Mouse (Mus musculus): ENCODE measurements around the gene Pde6h. TPM values are rescaled to one million over a fixed set of nuclear protein-coding genes. Genes with fewer than 3 reads are reported as not detected.
A peak's percentile ranks its signal among the peaks of the same experiment; 100 is the strongest.
"Not testable (repeated sequence)": the region's sequence is repeated elsewhere in the genome, so short reads cannot be mapped to it uniquely, and the experiment has no call there.

Pde6h gene
- total RNA-seq (2021), result 1 to 10 TPM; 1.6 to 3.0 TPM
- long read RNA-seq, experiment 1, result 0 reads
- long read RNA-seq, experiment 2, result 0 reads

GRCm38 (mm10) chr6:136923532-136923931, at the start of gene Pde6h:
Gene Pde6h, plus strand, starts transcription at chr6:136923832.
- no peak within 1 kb of the TSS for H3K4me3 ChIP-seq
- DNase-seq (ENCODE audit: extremely low spot score in 1 of 2, low spot score in 2 of 2), result no peak
- no peak within 1 kb of the TSS for H3K27ac ChIP-seq
- TF ChIP-seq CTCF (IDR thresholded peaks at IDR 0.05), result no peak
- intact Hi-C loops (cut with DNase I), result loop anchor here (5.0 kb wide), 1 partner anchor 44 kb away; no protein-coding TSS in a partner anchor

DNA sequence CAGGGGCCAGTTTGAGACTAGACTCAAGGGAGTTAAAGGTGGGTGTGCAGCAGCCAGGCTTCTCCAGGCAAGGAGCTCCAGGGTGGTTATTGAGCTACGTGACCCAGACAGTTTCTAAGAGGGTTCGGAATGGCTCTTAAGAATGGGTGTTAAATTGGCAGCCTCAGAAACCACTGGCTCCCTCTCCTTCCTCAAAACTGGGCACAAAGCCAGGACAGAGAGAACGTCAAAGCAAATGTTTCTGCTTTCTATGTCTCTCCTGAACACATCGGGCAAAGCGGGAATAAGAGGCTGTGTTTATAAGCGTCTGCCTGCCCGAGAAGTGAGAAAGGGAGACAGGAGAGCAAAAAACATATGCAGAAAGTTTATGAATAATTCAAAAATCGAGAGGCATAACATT, 49.0 kb upstream of the Pde6h start:
- peak in 1 of 2 experiments; percentile 26 for DNase-seq (ENCODE audit: extremely low spot score in 1 of 2, low spot score in 2 of 2)
- Histone ChIP-seq H3K4me3 (0 out of 2 replicates have a peak overlapping the region, but pooled peaks have one; percentile 3), H3K27ac (no peak overlapping the region)
- intact Hi-C loops (cut with DNase I), result no loop called here
- TF ChIP-seq CTCF (IDR thresholded peaks at IDR 0.05), result no peak

DNA sequence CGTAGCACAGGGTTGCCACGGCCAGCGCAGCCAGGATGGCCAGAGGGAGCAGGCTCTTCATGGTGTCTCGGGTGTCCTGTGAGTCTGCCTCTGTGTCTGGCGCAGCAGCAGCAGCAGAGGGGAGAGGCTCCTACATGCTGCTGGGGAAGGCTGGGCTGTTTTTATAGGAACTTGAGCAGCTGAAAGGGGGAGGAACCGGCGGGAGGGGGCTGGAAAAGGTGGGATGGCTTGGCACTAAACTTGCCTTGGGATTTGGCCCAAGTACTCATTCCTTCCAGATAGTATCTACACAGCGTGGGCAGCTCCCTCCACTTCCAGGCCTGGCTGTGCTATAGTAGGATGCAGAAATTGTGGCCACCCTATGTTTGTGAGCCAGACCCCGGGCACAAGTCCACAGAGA, 48.0 kb upstream of the Pde6h start, which contains the start of gene Mgp:
Gene Mgp, minus strand, starts transcription at position 154 of the 400 bp plus-strand sequence.
- no peak for TF ChIP-seq CTCF (IDR thresholded peaks at IDR 0.05)
- 0 out of 2 replicates have a peak within 1 kb of the TSS, but pooled peaks have one; percentile 3 for H3K4me3 ChIP-seq
- DNase-seq (ENCODE audit: extremely low spot score in 1 of 2, low spot score in 2 of 2), result peak; percentile 24 to 68
- peak within 1 kb of the TSS; percentile 40; the same call in 1 of the 2 replicates for H3K27ac ChIP-seq
- intact Hi-C loops (cut with DNase I), result loop anchor here (5.0 kb wide), 1 partner anchor 37 kb away; no protein-coding TSS in a partner anchor

DNA sequence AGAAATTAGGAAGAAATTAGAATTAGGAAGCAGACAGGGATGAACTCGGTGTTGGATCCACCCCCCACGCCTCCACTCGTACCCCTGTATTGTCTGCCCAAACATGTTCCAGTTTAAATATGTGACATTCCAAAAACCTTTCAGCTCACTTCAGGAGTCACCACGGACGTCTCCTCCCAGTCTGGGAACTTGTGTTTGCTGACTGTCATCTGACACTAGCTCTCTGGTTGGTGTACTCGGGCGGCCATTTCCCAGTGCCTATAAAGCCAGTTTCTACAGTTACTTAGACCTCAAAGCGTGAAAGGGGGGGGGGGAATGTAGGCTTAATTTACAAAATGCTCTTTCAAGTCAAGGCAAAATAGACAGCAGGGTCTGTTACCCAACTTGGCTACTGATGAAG, 42.0 kb upstream of the Pde6h start:
- no peak for DNase-seq (ENCODE audit: extremely low spot score in 1 of 2, low spot score in 2 of 2)
- no peak for TF ChIP-seq CTCF (IDR thresholded peaks at IDR 0.05)
- Histone ChIP-seq H3K4me3 (no peak overlapping the region), H3K27ac (no peak overlapping the region)
- intact Hi-C loops (cut with DNase I), result no loop called here

- no peak for DNase-seq (ENCODE audit: extremely low spot score in 1 of 2, low spot score in 2 of 2)
- H3K4me3 ChIP-seq, result no peak overlapping the region
- TF ChIP-seq CTCF (IDR thresholded peaks at IDR 0.05), result no peak
- H3K27ac ChIP-seq, result no peak overlapping the region
- intact Hi-C loops (cut with DNase I), result no loop called here
Observed at GRCm38 (mm10) chr6:136883431-136883915, 40.2 kb upstream of the Pde6h start.

DNA sequence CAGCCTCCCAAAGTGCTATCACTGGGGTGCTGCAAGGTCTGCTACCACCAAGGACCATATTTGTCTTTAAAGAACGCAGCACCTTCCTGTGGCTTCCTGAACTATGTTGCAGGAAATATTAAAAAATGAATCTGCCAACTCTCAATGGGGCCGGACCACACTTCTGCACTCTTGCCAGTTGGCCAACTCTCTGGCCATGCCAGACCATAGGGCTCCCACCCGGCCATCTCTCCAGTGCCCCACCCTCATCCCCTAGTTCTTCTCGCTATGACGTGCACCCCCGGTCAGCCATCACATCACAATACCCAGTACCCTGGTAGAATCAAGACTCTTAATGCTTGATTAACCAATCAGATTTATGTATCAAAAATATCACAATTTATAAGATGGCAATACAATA, 39.7 kb upstream of the Pde6h start:
- DNase-seq (ENCODE audit: extremely low spot score in 1 of 2, low spot score in 2 of 2), result no peak
- Histone ChIP-seq H3K4me3 (no peak overlapping the region), H3K27ac (no peak overlapping the region)
- TF ChIP-seq CTCF (IDR thresholded peaks at IDR 0.05), result no peak
- intact Hi-C loops (cut with DNase I), result no loop called here

GRCm38 (mm10) chr6:136884766-136885165, 38.9 kb upstream of the Pde6h start:
- not testable (repeated sequence) for DNase-seq (ENCODE audit: extremely low spot score in 1 of 2, low spot score in 2 of 2); H3K4me3 ChIP-seq

DNA sequence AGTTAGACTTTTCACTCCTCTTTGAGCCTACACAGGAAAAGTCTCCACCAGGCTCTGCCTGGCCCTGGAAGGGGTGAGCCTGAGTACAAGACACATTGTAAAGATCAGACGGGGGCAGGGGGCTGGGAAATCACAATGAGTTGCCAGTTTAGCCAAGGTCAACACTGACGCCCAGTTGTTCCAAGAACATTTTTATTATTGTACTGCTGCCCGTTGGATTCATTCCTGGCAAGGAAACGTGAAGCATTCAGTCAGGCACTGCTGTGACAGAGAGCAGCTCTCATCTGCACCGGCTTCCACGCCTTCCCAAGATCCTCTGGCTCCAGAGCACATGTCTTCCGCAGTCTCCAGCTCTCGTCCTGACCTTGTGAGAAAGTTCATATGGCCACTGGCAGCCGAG, 35.8 kb upstream of the Pde6h start:
- no peak for DNase-seq (ENCODE audit: extremely low spot score in 1 of 2, low spot score in 2 of 2)
- no peak for TF ChIP-seq CTCF (IDR thresholded peaks at IDR 0.05)
- intact Hi-C loops (cut with DNase I), result no loop called here
- no peak overlapping the region for H3K4me3 ChIP-seq
- H3K27ac ChIP-seq, result no peak overlapping the region

More at GRCm38 (mm10) chr6:136884766-136885165, 38.9 kb upstream of the Pde6h start:
- H3K27ac ChIP-seq; intact Hi-C loops (cut with DNase I): not testable (repeated sequence)

DNA sequence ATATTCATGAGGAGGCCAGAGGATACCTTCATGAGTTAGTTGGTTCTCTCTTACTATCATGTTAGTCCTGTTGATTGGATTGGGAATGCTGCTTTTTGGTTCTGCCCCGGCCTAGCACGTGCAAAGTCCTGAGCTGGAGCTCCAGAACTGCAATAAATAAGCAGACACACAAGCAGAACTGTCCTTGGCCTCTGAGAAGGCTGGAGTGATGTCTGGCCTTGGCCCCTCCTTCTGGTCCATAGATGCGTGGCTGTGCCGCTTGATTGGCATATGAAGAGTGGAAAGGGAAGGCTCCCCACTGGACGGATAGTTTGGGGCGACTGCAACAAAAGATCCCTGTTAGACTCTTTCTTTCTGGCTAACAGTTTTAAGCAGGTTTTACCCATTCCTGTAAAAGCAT, 34.6 kb upstream of the Pde6h start:
- Histone ChIP-seq H3K27ac (no peak overlapping the region), H3K4me3 (no peak overlapping the region)
- TF ChIP-seq CTCF (IDR thresholded peaks at IDR 0.05), result no peak
- intact Hi-C loops (cut with DNase I), result no loop called here
- no peak for DNase-seq (ENCODE audit: extremely low spot score in 1 of 2, low spot score in 2 of 2)

GRCm38 (mm10) chr6:136889554-136889953, 34.1 kb upstream of the Pde6h start:
- intact Hi-C loops (cut with DNase I), result no loop called here
- Histone ChIP-seq H3K4me3 (no peak overlapping the region), H3K27ac (no peak overlapping the region)
- DNase-seq (ENCODE audit: extremely low spot score in 1 of 2, low spot score in 2 of 2), result no peak
- TF ChIP-seq CTCF (IDR thresholded peaks at IDR 0.05), result no peak

GRCm38 (mm10) chr6:136892002-136892401, 31.6 kb upstream of the Pde6h start:
- DNase-seq (ENCODE audit: extremely low spot score in 1 of 2, low spot score in 2 of 2), result no peak
- TF ChIP-seq CTCF (IDR thresholded peaks at IDR 0.05), result no peak
- intact Hi-C loops (cut with DNase I), result no loop called here
- Histone ChIP-seq H3K27ac (no peak overlapping the region), H3K4me3 (no peak overlapping the region)

- intact Hi-C loops (cut with DNase I), result no loop called here
- no peak overlapping the region for H3K4me3 ChIP-seq
- peak overlapping the region; percentile 40; the same call in 1 of the 2 replicates for H3K27ac ChIP-seq
- no peak for DNase-seq (ENCODE audit: extremely low spot score in 1 of 2, low spot score in 2 of 2)
- TF ChIP-seq CTCF (IDR thresholded peaks at IDR 0.05), result no peak
Observed at GRCm38 (mm10) chr6:136894532-136895339, 28.9 kb upstream of the Pde6h start.
